Mouse (Mus musculus) midbrain, embryonic 11.5 days (tissue): Measurements from ENCODE around the gene Ano4. TPM values are rescaled to one million over a fixed set of nuclear protein-coding genes. Genes with fewer than 3 reads are reported as not detected.

Experiments used
- ATAC-seq: fragments of 200-750 bp; cut with Nextera tagmentation; 2 replicates; pipeline ENCODE4 v1.8.0; 2017; ENCODE audit warnings: moderate TSS enrichment, moderate library complexity; ENCODE audit not compliant: low FRiP score
- DNase-seq: peaks from one replicate; pipeline ENCODE4 v3.0.0; 2015; ENCODE audit warnings: low spot score; ENCODE audit errors: missing footprints
- H3K27ac ChIP-seq: fragments of 300-500 bp; sonication (generic); 2 replicates; pipeline ENCODE4 v1.5.1; 2014; ENCODE audit warnings: low read depth, low read length
- H3K27me3 ChIP-seq: fragments of 300-500 bp; sonication (generic); 2 replicates; pipeline ENCODE4 v1.6.1; 2014; ENCODE audit warnings: mild to moderate bottlenecking, low read length, moderate library complexity, mixed read lengths; ENCODE audit not compliant: control insufficient read depth, insufficient read depth
- H3K36me3 ChIP-seq: fragments of 300-500 bp; sonication (generic); 2 replicates; pipeline ENCODE4 v1.6.1; 2014; ENCODE audit warnings: mild to moderate bottlenecking, low read length, moderate library complexity, mixed read lengths; ENCODE audit not compliant: control insufficient read depth, insufficient read depth
- H3K4me1 ChIP-seq: fragments of 300-500 bp; sonication (generic); 2 replicates; pipeline ENCODE4 v1.6.1; 2014; ENCODE audit warnings: low read length; ENCODE audit not compliant: control insufficient read depth, insufficient read depth
- H3K4me2 ChIP-seq: fragments of 300-500 bp; sonication (generic); 2 replicates; pipeline ENCODE4 v1.6.1; 2014; ENCODE audit warnings: mild to moderate bottlenecking, moderate library complexity
- H3K4me3 ChIP-seq: fragments of 300-500 bp; sonication (generic); 2 replicates; pipeline ENCODE4 v1.5.1; 2014; ENCODE audit warnings: low read depth, low read length
- H3K9ac ChIP-seq: fragments of 300-500 bp; sonication (generic); 2 replicates; pipeline ENCODE4 v1.6.1; 2014; ENCODE audit warnings: low read length
- H3K9me3 ChIP-seq: fragments of 300-500 bp; sonication (generic); 2 replicates; pipeline ENCODE4 v1.6.1; 2016; ENCODE audit warnings: low read length; ENCODE audit not compliant: control insufficient read depth
- WGBS: fragments of 180-500 bp; shearing (Covaris S2); extraction: QIAGEN DNeasy Blood & Tissue Kit; methylation state at CpG from one replicate; pipeline ENCODE4 v1.1.7; 2014; 5-methylcytosine and 5-hydroxymethylcytosine counted together
- polyA plus RNA-seq: library from polyadenylated mRNA; unstranded; fragments of >200 nt; fragmentation: Nextera tagmentation; extraction: Ambion mirVana; gene quantifications from 2 replicates; pipeline ENCODE4 v1.2.1, GENCODE M21; 2014

The Ano4 gene
- polyA plus RNA-seq, 1 experiment from 2014 or later, result 2.1 TPM

DNA sequence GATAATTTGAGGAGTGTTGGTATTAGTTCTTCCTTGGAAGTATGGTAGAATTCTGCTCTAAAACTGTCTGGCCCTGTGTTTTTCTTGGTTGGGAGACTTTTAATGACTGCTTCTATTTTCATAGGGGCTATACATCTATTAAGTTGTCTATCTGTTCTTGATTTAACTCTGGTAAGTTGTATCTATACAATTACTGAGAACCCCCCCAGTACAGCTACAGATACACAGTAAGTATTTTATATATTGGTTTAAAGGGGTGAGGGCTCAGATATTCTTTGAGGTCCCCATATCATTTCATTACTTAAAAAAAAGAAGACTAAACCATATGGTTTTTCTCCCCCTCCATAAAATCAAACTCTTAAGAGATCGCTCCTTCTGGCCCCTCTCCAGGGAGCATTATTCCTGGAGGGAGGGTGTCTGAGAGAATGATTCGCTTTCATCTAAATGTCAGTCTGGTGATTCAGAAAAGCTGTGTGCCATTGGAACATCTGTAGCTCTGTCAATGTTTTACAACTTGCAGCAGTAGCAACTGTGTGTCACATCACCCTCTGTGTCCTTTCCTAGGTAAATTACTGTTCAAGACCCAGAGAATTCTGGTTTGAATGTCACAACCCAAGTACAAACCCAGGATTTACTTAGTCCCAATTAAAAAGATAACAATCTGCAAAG is 189.6 kb downstream of the Ano4 start:
- DNase-seq (no peak), ATAC-seq (no peak)
- H3K4me2 ChIP-seq, result no peak overlapping the region
- 87% methylated on average over 2 of the region's 2 CpGs for WGBS
- no peak overlapping the region for H3K9ac ChIP-seq
- no peak overlapping the region for H3K27ac ChIP-seq
- no peaks in the 10 kb centered on the region for H3K27me3 ChIP-seq
- no peaks in the 10 kb centered on the region for H3K4me1 ChIP-seq
- H3K4me3 ChIP-seq, result no peak overlapping the region
- no peaks in the 10 kb centered on the region for H3K36me3 ChIP-seq
- H3K9me3 ChIP-seq, result no peaks in the 10 kb centered on the region

DNA sequence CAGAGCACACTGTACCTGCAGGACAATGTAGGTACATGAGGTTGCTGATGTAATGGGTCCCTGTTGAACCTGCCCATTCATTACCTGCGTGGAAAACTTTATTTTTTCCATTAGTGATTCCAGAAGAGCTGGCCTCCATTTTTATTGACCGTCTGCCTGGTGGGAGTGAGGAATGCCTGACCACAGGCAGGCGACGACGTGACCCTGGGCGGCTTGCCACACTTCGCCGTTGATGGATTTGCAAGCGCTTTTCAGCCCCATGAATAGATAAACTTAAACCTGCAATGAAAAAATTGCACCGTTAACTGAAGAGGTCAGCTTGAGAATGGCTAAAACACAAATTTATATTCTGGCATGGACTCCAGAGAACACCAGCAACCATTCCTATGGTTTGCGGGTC is 195.4 kb downstream of the Ano4 start:
- no peaks in the 10 kb centered on the region for H3K36me3 ChIP-seq
- no peaks in the 10 kb centered on the region for H3K27me3 ChIP-seq
- ATAC-seq (no peak), DNase-seq (no peak)
- no peaks in the 10 kb centered on the region for H3K9me3 ChIP-seq
- H3K4me2 ChIP-seq, result no peak overlapping the region
- H3K4me3 ChIP-seq, result no peak overlapping the region
- no peak overlapping the region for H3K9ac ChIP-seq
- 89% methylated on average over 11 of the region's 11 CpGs for WGBS
- H3K4me1 ChIP-seq, result no peaks in the 10 kb centered on the region
- H3K27ac ChIP-seq, result no peak overlapping the region

DNA sequence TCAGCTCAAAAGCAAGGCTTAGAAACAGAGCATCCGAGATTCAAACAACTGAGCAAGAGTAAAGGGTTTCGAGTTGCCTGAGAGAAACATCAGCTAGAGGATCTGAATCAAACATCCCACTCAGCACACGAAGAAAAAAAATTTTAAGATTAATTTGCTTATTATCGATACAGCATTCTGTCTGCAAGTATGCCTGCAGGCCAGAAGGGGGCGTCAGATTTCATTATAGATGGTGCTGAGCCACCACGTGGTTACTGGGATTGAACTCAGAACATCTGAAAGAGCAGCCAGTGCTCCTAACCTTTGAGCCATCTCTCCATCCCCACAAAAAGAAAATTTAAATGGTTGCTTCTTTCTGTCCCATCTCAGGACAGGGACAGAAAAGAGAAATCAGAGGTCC is 223.2 kb downstream of the Ano4 start:
- 61% methylated on average over 6 of the region's 6 CpGs for WGBS
- H3K4me3 ChIP-seq, result no peak overlapping the region
- no peaks in the 10 kb centered on the region for H3K36me3 ChIP-seq
- H3K4me2 ChIP-seq, result no peak overlapping the region
- ATAC-seq (no peak), DNase-seq (no peak)
- no peaks in the 10 kb centered on the region for H3K27me3 ChIP-seq
- no peak overlapping the region for H3K27ac ChIP-seq
- no peaks in the 10 kb centered on the region for H3K9me3 ChIP-seq
- no peak overlapping the region for H3K9ac ChIP-seq
- H3K4me1 ChIP-seq, result no peaks in the 10 kb centered on the region

DNA sequence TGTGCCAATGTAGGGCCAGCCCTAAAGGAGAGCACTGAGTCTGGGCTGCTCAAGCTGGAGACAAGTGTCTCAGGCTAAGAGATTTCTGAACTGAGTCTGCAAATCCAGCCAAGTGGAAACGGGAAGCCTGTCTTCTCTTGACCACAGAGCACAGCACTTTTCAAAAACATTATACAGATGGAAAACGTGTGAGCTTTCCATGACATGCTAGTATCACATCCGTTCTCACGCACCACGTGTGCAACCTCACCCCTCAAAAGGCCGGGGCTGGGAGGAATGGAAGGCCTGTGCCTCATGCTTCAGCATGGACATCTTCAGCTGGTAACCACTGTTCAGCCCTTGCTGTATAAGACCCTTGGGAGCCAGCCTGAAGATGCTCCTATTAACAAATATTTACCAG is 230.2 kb downstream of the Ano4 start:
- DNase-seq (no peak), ATAC-seq (no peak)
- no peak overlapping the region for H3K4me3 ChIP-seq
- WGBS, result 84% methylated on average over 6 of the region's 6 CpGs
- H3K4me1 ChIP-seq, result no peaks in the 10 kb centered on the region
- H3K36me3 ChIP-seq, result no peaks in the 10 kb centered on the region
- no peaks in the 10 kb centered on the region for H3K9me3 ChIP-seq
- no peak overlapping the region for H3K27ac ChIP-seq
- no peak overlapping the region for H3K9ac ChIP-seq
- no peak overlapping the region for H3K4me2 ChIP-seq
- H3K27me3 ChIP-seq, result no peaks in the 10 kb centered on the region

DNA sequence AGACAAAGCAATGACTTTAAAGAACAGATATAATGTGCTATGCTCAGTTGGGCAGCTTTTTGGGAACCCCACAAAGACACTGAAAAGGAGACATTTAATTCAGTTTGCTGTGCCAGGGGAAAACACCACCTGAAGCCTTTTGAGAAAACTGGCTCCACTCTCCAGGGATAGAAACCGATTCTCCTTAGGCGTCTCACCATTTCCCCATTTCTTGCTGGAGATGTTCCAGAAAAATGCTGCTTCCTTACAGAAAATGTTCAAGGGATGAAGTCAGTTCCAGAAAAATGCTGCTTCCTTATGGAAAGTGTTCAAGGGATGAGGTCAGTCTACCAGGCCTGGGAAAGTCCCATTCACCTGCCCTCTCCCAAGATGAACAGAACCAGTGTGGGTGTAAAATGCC is 233.1 kb downstream of the Ano4 start:
- no peak for DNase-seq
- no peak overlapping the region for H3K4me3 ChIP-seq
- H3K4me2 ChIP-seq, result no peak overlapping the region
- 98% methylated on average over 2 of the region's 2 CpGs for WGBS
- no peak for ATAC-seq
- no peaks in the 10 kb centered on the region for H3K9me3 ChIP-seq
- no peak overlapping the region for H3K9ac ChIP-seq
- no peak overlapping the region for H3K27ac ChIP-seq
- no peaks in the 10 kb centered on the region for H3K27me3 ChIP-seq
- no peaks in the 10 kb centered on the region for H3K4me1 ChIP-seq
- no peaks in the 10 kb centered on the region for H3K36me3 ChIP-seq

DNA sequence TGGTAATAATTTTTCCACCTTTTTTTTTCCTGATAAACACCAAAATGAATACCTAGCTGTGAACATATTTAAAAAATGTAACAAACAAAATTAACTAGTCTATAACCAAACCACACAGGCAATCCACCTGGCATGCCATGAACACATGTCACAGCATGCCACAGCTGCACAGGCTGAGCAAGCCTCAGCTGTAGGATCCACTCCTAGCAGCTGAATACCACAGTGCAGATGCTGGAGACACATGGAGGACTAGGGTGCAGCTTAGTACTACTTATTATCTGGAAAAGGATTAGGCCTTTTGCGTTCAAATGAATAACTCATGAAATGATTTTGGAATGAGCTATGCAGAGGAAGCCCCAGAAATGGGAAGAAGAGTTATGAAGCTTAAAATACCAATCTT is 233.6 kb downstream of the Ano4 start:
- H3K4me3 ChIP-seq, result no peak overlapping the region
- no peak for ATAC-seq
- H3K27ac ChIP-seq, result no peak overlapping the region
- DNase-seq, result no peak
- no peak overlapping the region for H3K4me2 ChIP-seq
- no peaks in the 10 kb centered on the region for H3K27me3 ChIP-seq
- no peaks in the 10 kb centered on the region for H3K36me3 ChIP-seq
- no peaks in the 10 kb centered on the region for H3K9me3 ChIP-seq
- no peaks in the 10 kb centered on the region for H3K4me1 ChIP-seq
- H3K9ac ChIP-seq, result no peak overlapping the region
- 78% methylated on average over 1 of the region's 1 CpGs for WGBS

- ATAC-seq (no peak), DNase-seq (no peak)
- Histone ChIP-seq H3K4me3 (no peak overlapping the region), H3K27ac (no peak overlapping the region), H3K27me3 (no peaks in the 10 kb centered on the region), H3K4me1 (no peaks in the 10 kb centered on the region), H3K9me3 (no peaks in the 10 kb centered on the region), H3K4me2 (no peak overlapping the region), H3K36me3 (no peaks in the 10 kb centered on the region), H3K9ac (no peak overlapping the region)
- 60% methylated on average over 2 of the region's 2 CpGs for WGBS
These were observed 241.0 kb downstream of the Ano4 start for GRCm38 (mm10) chr10:89103594-89103993.

- Histone ChIP-seq H3K36me3 (no peaks in the 10 kb centered on the region), H3K4me3 (no peak overlapping the region), H3K9me3 (no peaks in the 10 kb centered on the region), H3K27ac (no peak overlapping the region), H3K4me2 (no peak overlapping the region), H3K9ac (no peak overlapping the region), H3K4me1 (no peaks in the 10 kb centered on the region), H3K27me3 (no peaks in the 10 kb centered on the region)
- DNase-seq (no peak), ATAC-seq (no peak)
- 81% methylated on average over 7 of the region's 7 CpGs for WGBS
These were observed 242.5 kb downstream of the Ano4 start for GRCm38 (mm10) chr10:89102025-89102424.

- Histone ChIP-seq H3K4me1 (no peaks in the 10 kb centered on the region), H3K4me3 (no peak overlapping the region), H3K27me3 (no peaks in the 10 kb centered on the region), H3K36me3 (no peaks in the 10 kb centered on the region), H3K4me2 (no peak overlapping the region), H3K27ac (no peak overlapping the region), H3K9me3 (no peaks in the 10 kb centered on the region), H3K9ac (no peak overlapping the region)
- no peak for ATAC-seq
- no peak for DNase-seq
- WGBS, result 83% methylated on average over 4 of the region's 4 CpGs
These were observed 246.4 kb downstream of the Ano4 start for GRCm38 (mm10) chr10:89098183-89098582.
